Mouse (Mus musculus): ENCODE results near the gene Islr. TPM values are rescaled to one million over a fixed set of nuclear protein-coding genes. Genes with fewer than 3 reads are reported as not detected.

The Islr gene
- total RNA-seq, 2 experiments from 2014 or later = 15.8 to 16.2 TPM

- intact Hi-C loops (cut with DNase I) = no loop called here
- DNase-seq (ENCODE audit: low spot score in 2 of 2) = no peak
These were observed 75.1 kb downstream of the Islr start for GRCm38 (mm10) chr9:58128926-58129413.

- no peak for DNase-seq (ENCODE audit: low spot score in 2 of 2)
- intact Hi-C loops (cut with DNase I) = no loop called here
These were observed 78.3 kb downstream of the Islr start for GRCm38 (mm10) chr9:58125811-58126210.

GRCm38 (mm10) chr9:58125085-58125484, 79.0 kb downstream of the Islr start:
- intact Hi-C loops (cut with DNase I) = no loop called here

GRCm38 (mm10) chr9:58118671-58119070, 85.4 kb downstream of the Islr start, which contains the start of gene Ccdc33:
TSS of gene Ccdc33 (minus strand) at chr9:58118823.
- DNase-seq (ENCODE audit: low spot score in 2 of 2) = no peak
- intact Hi-C loops (cut with DNase I) = no loop called here

More at GRCm38 (mm10) chr9:58125085-58125484, 79.0 kb downstream of the Islr start:
- DNase-seq (ENCODE audit: low spot score in 2 of 2) = no peak

- intact Hi-C loops (cut with DNase I) = no loop called here
- peak in 1 of 2 experiments; percentile 37 for DNase-seq (ENCODE audit: low spot score in 2 of 2)
These were observed 88.0 kb downstream of the Islr start for GRCm38 (mm10) chr9:58116024-58116651.

GRCm38 (mm10) chr9:58115297-58115925, 88.7 kb downstream of the Islr start:
- DNase-seq (ENCODE audit: low spot score in 2 of 2) = no peak
- intact Hi-C loops (cut with DNase I) = no loop called here

- intact Hi-C loops (cut with DNase I) = loop anchor here (5.0 kb wide), 1 partner anchor 88 kb away; the partner anchor contains the start of genes Islr and Islr2
- no peak for DNase-seq (ENCODE audit: low spot score in 2 of 2)
These were observed 90.1 kb downstream of the Islr start for GRCm38 (mm10) chr9:58114019-58114418.

- intact Hi-C loops (cut with DNase I) = loop anchor here (5.0 kb wide), 1 partner anchor 89 kb away; the partner anchor contains the start of genes Islr and Islr2
- no peak for DNase-seq (ENCODE audit: low spot score in 2 of 2)
These were observed 90.7 kb downstream of the Islr start for GRCm38 (mm10) chr9:58113279-58113884.

- intact Hi-C loops (cut with DNase I) = loop anchor here (5.0 kb wide), 1 partner anchor 89 kb away; the partner anchor contains the start of genes Islr and Islr2
These were observed 91.2 kb downstream of the Islr start for GRCm38 (mm10) chr9:58112866-58113278.

GRCm38 (mm10) chr9:58112321-58112751, 91.8 kb downstream of the Islr start:
- no peak for DNase-seq (ENCODE audit: low spot score in 2 of 2)
- intact Hi-C loops (cut with DNase I) = loop anchor here (5.0 kb wide), 1 partner anchor 90 kb away; the partner anchor contains the start of genes Islr and Islr2

More at GRCm38 (mm10) chr9:58112866-58113278, 91.2 kb downstream of the Islr start:
- peak in 1 of 2 experiments; percentile 41 for DNase-seq (ENCODE audit: low spot score in 2 of 2)

- intact Hi-C loops (cut with DNase I) = loop anchor here (5.0 kb wide), 1 partner anchor 91 kb away; the partner anchor contains the start of genes Islr and Islr2
- peak; percentile 71 to 83 for DNase-seq (ENCODE audit: low spot score in 2 of 2)
These were observed 92.7 kb downstream of the Islr start for GRCm38 (mm10) chr9:58111431-58111830.

GRCm38 (mm10) chr9:58110787-58111186, 93.3 kb downstream of the Islr start:
- intact Hi-C loops (cut with DNase I) = loop anchor here (5.0 kb wide), 1 partner anchor 92 kb away; the partner anchor contains the start of genes Islr and Islr2
- DNase-seq (ENCODE audit: low spot score in 2 of 2) = no peak

- DNase-seq (ENCODE audit: low spot score in 2 of 2) = no peak
These were observed 96.6 kb downstream of the Islr start for GRCm38 (mm10) chr9:58107494-58107893.

More at GRCm38 (mm10) chr9:58107494-58107893, 96.6 kb downstream of the Islr start:
- intact Hi-C loops (cut with DNase I) = no loop called here

Small RNAs within 50 kb of the gene (microRNA-seq; reads per million reads assigned to microRNA genes)
- 0 reads per million in 2 experiments for gene Mir6385

Other genes with a start within 250 kb of the Islr start
- 1 to 10 TPM; 5.2 to 5.7 TPM for gene Cyp11a1, start 197.9 kb downstream of the Islr start, total RNA-seq (2021)
- gene Stra6, start 140.5 kb downstream of the Islr start, total RNA-seq (2021) = 10 to 100 TPM in 1 of 2 experiments, 1 to 10 TPM in 1; 7.7 to 10.4 TPM
- gene Ccdc33, start 85.5 kb downstream of the Islr start, total RNA-seq (2021) = 1 to 10 TPM in 1 of 2 experiments, under 1 TPM in 1; 0.42 to 1.3 TPM
- 10 to 100 TPM; 86.1 to 99.6 TPM for gene Islr2, start within 50 bp of the Islr start, total RNA-seq (2021)
- 10 to 100 TPM; 12.2 to 13.6 TPM for gene Pml, start 45.5 kb upstream of the Islr start, total RNA-seq (2021)
- 10 to 100 TPM; 71.8 to 76.7 TPM for gene Stoml1, start 48.9 kb upstream of the Islr start, total RNA-seq (2021)
- 1 to 10 TPM; 3.4 to 3.8 TPM for gene Loxl1, start 108.9 kb upstream of the Islr start, total RNA-seq (2021)
- not detected for gene Tbc1d21, start 166.1 kb upstream of the Islr start, total RNA-seq (2021)

Data from left cerebral cortex, postnatal 14 days (tissue).